9 mouse cellular contexts compared by ENCODE assay signal in genomic region chr10:41070693-41071651, GRCm38 (mm10). TPM values are rescaled to one million over a fixed set of nuclear protein-coding genes. Genes with fewer than 3 reads are reported as not detected.
DNase-seq lines count a peak whose midpoint lies in the region; ATAC-seq and TF ChIP-seq lines count a peak whose summit lies in the region.
"Had no signal": no experiment of that assay in that cellular context is flagged by ENCODE, and none has a peak within 500 bp of the region (broad histone marks: within the 10 kb centered on the region; RNA-seq: fewer than 3 reads in every experiment).

No protein-coding gene starts in this region.

- H3K9ac ChIP-seq in embryonic facial prominence, embryonic 12.5 days: no peak overlapping the region
- no peak overlapping the region for H3K9ac ChIP-seq in intestine, embryonic 16.5 days (ENCODE audit: low read depth, low read length)
- H3K9ac ChIP-seq in midbrain, embryonic 16.5 days (ENCODE audit: low read depth, low read length): peak overlapping the region; percentile 62
- H3K9ac ChIP-seq: liver, embryonic 15.5 days had no signal

- 3% methylated on average over 68 of the region's 68 CpGs for WGBS in embryonic facial prominence, embryonic 12.5 days
- WGBS in intestine, embryonic 16.5 days: 4% methylated on average over 68 of the region's 68 CpGs
- WGBS in midbrain, embryonic 16.5 days: 2% methylated on average over 68 of the region's 68 CpGs

- H3K36me3 ChIP-seq in E14TG2a.4 (ENCODE audit: insufficient read depth, low read length): no peaks in the 10 kb centered on the region
- no peaks in the 10 kb centered on the region for H3K36me3 ChIP-seq in embryonic facial prominence, embryonic 12.5 days
- no peaks in the 10 kb centered on the region for H3K36me3 ChIP-seq in intestine, embryonic 16.5 days (ENCODE audit: control insufficient read depth, insufficient read depth, low read length)
- no peaks in the 10 kb centered on the region for H3K36me3 ChIP-seq in midbrain, embryonic 16.5 days (ENCODE audit: control insufficient read depth, insufficient read depth, low read length)
- H3K36me3 ChIP-seq: liver, embryonic 15.5 days had no signal

- H3K9me3 ChIP-seq in E14TG2a.4 (ENCODE audit: low read length): peaks cover 3% of the 10 kb centered on the region; the same call in 1 of the 2 replicates
- H3K9me3 ChIP-seq in embryonic facial prominence, embryonic 12.5 days: no peaks in the 10 kb centered on the region
- H3K9me3 ChIP-seq in intestine, embryonic 16.5 days (ENCODE audit: control insufficient read depth, low read length): no peaks in the 10 kb centered on the region
- H3K9me3 ChIP-seq in midbrain, embryonic 16.5 days (replicated peaks; ENCODE audit: control insufficient read depth, low read length, poor library complexity, severe bottlenecking): no peaks in the 10 kb centered on the region
- H3K9me3 ChIP-seq: liver, embryonic 15.5 days had no signal

- H3K27ac ChIP-seq in embryonic facial prominence, embryonic 12.5 days: no peak overlapping the region
- no peak overlapping the region for H3K27ac ChIP-seq in intestine, embryonic 16.5 days (ENCODE audit: low read length)
- peak overlapping the region; percentile 63 for H3K27ac ChIP-seq in midbrain, embryonic 16.5 days (ENCODE audit: low read length)
- H3K27ac ChIP-seq: liver, embryonic 15.5 days had no signal

- no peak for TF ChIP-seq CTCF in E14TG2a.4 (conservative IDR thresholded peaks at IDR 0.05; ENCODE audit: low read length)

- peaks cover 63% of the 10 kb centered on the region for H3K27me3 ChIP-seq in E14TG2a.4 (ENCODE audit: insufficient read depth, low read length)
- peaks cover 48% of the 10 kb centered on the region for H3K27me3 ChIP-seq in embryonic facial prominence, embryonic 12.5 days
- H3K27me3 ChIP-seq in intestine, embryonic 16.5 days (replicated peaks; ENCODE audit: control insufficient read depth, insufficient read depth, low read length): peaks cover 25% of the 10 kb centered on the region
- peaks cover 6% of the 10 kb centered on the region for H3K27me3 ChIP-seq in midbrain, embryonic 16.5 days (ENCODE audit: control insufficient read depth, insufficient read depth, low read depth, low read length)

- peak; percentile 87 for DNase-seq in MN1 (ENCODE audit: low spot score)
- DNase-seq in ovary, postnatal 36 days (ENCODE audit: low spot score): no peak
- DNase-seq in B cell, adult 2 months: no peak

- H3K4me2 ChIP-seq in embryonic facial prominence, embryonic 12.5 days (replicated peaks): peak overlapping the region; percentile 39
- no peak overlapping the region for H3K4me2 ChIP-seq in intestine, embryonic 16.5 days (ENCODE audit: low read depth, low read length)
- H3K4me2 ChIP-seq in midbrain, embryonic 16.5 days (ENCODE audit: low read length): peak overlapping the region; percentile 97
- H3K4me2 ChIP-seq: liver, embryonic 15.5 days had no signal

- no peak for ATAC-seq in embryonic facial prominence, embryonic 12.5 days (ENCODE audit: insufficient number of reproducible peaks, insufficient read depth, low FRiP score, low TSS enrichment)
- no peak for ATAC-seq in intestine, embryonic 16.5 days
- peak; percentile 83 for ATAC-seq in midbrain, embryonic 16.5 days
- ATAC-seq in CD4-positive, CD25-positive, alpha-beta regulatory T cell, adult 4 months: no peak

- peak overlapping the region; percentile 78 for H3K4me3 ChIP-seq in E14TG2a.4 (replicated peaks; ENCODE audit: low read length)
- H3K4me3 ChIP-seq in embryonic facial prominence, embryonic 12.5 days: peak overlapping the region; percentile 21
- peak overlapping the region; percentile 14; the same call in 1 of the 2 replicates for H3K4me3 ChIP-seq in intestine, embryonic 16.5 days (ENCODE audit: low read length)
- peak overlapping the region; percentile 66 for H3K4me3 ChIP-seq in midbrain, embryonic 16.5 days (ENCODE audit: low read depth, low read length)
- H3K4me3 ChIP-seq: liver, embryonic 15.5 days had no signal

- peaks cover 16% of the 10 kb centered on the region for H3K4me1 ChIP-seq in E14TG2a.4 (replicated peaks; ENCODE audit: low read depth, low read length)
- peaks cover 12% of the 10 kb centered on the region for H3K4me1 ChIP-seq in embryonic facial prominence, embryonic 12.5 days
- no peaks in the 10 kb centered on the region for H3K4me1 ChIP-seq in intestine, embryonic 16.5 days (ENCODE audit: control insufficient read depth, insufficient read depth, low read length)
- H3K4me1 ChIP-seq in midbrain, embryonic 16.5 days (ENCODE audit: control insufficient read depth, insufficient read depth, low read length): peaks cover 9% of the 10 kb centered on the region
- H3K4me1 ChIP-seq: liver, embryonic 15.5 days had no signal

RNA-seq across cellular contexts. Expression of gene Gpr6, which starts 1.1 kb away (rescaled TPM):
- not detected in 2 replicates for polyA plus RNA-seq in embryonic facial prominence, embryonic 12.5 days (2016; fragmentation: Nextera tagmentation; extraction: Ambion mirVana)
- not detected in 2 replicates for polyA plus RNA-seq in intestine, embryonic 16.5 days (2015; fragmentation: Nextera tagmentation; extraction: Ambion mirVana)
- 3.3 and 4.4 TPM in 2 replicates for polyA plus RNA-seq in midbrain, embryonic 16.5 days (2015; fragmentation: Nextera tagmentation; extraction: Ambion mirVana)
- polyA plus RNA-seq in CD4-positive, CD25-positive, alpha-beta regulatory T cell, adult 4 months (2017; shearing (Covaris generic)): not detected
- polyA plus RNA-seq: liver, embryonic 15.5 days had no signal

Comparison
In these comparisons a context has a peak if more than half of its experiments do, and no peak if none do; other contexts are left out.
1. H3K4me3 ChIP-seq: peak in every context shown above with its lines; median percentile 78 in E14TG2a.4; 66 in midbrain, embryonic 16.5 days; 21 in embryonic facial prominence, embryonic 12.5 days; 14 in intestine, embryonic 16.5 days.